Mouse (Mus musculus) testis, adult 2 months (tissue): ENCODE data around the gene 2310039H08Rik. TPM values are rescaled to one million over a fixed set of nuclear protein-coding genes. Genes with fewer than 3 reads are reported as not detected.

Source experiments
- H3K27ac ChIP-seq: fragments of 200-500 bp; 2 replicates; pipeline ENCODE4 v1.5.1; 2012; ENCODE audit warnings: low read depth, low read length; ENCODE audit not compliant: control insufficient read depth, insufficient read depth
- H3K27me3 ChIP-seq: fragments of 200-500 bp; 2 replicates; pipeline ENCODE4 v1.6.1; 2012; ENCODE audit warnings: mild to moderate bottlenecking, low read length, moderate library complexity; ENCODE audit not compliant: control insufficient read depth, insufficient read depth
- H3K36me3 ChIP-seq: fragments of 200-500 bp; 2 replicates; pipeline ENCODE4 v1.6.1; 2012; ENCODE audit warnings: mild to moderate bottlenecking, low read length; ENCODE audit not compliant: control insufficient read depth, insufficient read depth
- H3K4me1 ChIP-seq: fragments of 200-500 bp; 2 replicates; pipeline ENCODE4 v1.6.1; 2012; ENCODE audit warnings: low read length; ENCODE audit not compliant: control insufficient read depth, insufficient read depth
- H3K4me3 ChIP-seq: fragments of 200-500 bp; 2 replicates; pipeline ENCODE4 v1.5.1; 2012; ENCODE audit warnings: low read depth, mild to moderate bottlenecking, low read length, moderate library complexity, mixed read lengths; ENCODE audit not compliant: control insufficient read depth
- CTCF ChIP-seq: fragments of 200-500 bp; IDR thresholded peaks from 2 replicates; pipeline ENCODE4 v1.5.1; 2012; ENCODE audit warnings: low read depth, mild to moderate bottlenecking, inconsistent platforms, low read length, moderate library complexity; ENCODE audit not compliant: control insufficient read depth, insufficient read depth, insufficient replicate concordance
- POLR2A ChIP-seq: fragments of 200-500 bp; IDR thresholded peaks from 2 replicates; pipeline ENCODE4 v1.6.1; 2012; ENCODE audit warnings: low read depth, mild to moderate bottlenecking, inconsistent platforms, low read length, moderate library complexity; ENCODE audit not compliant: control insufficient read depth
- polyA plus RNA-seq: library from polyadenylated mRNA; depleted of rRNA; stranded (reverse); fragments of >200 nt; gene quantifications from 2 replicates; pipeline ENCODE4 v1.2.3, GENCODE M21; 2012

2310039H08Rik gene
- polyA plus RNA-seq, 1 experiment = 86.6 TPM

DNA sequence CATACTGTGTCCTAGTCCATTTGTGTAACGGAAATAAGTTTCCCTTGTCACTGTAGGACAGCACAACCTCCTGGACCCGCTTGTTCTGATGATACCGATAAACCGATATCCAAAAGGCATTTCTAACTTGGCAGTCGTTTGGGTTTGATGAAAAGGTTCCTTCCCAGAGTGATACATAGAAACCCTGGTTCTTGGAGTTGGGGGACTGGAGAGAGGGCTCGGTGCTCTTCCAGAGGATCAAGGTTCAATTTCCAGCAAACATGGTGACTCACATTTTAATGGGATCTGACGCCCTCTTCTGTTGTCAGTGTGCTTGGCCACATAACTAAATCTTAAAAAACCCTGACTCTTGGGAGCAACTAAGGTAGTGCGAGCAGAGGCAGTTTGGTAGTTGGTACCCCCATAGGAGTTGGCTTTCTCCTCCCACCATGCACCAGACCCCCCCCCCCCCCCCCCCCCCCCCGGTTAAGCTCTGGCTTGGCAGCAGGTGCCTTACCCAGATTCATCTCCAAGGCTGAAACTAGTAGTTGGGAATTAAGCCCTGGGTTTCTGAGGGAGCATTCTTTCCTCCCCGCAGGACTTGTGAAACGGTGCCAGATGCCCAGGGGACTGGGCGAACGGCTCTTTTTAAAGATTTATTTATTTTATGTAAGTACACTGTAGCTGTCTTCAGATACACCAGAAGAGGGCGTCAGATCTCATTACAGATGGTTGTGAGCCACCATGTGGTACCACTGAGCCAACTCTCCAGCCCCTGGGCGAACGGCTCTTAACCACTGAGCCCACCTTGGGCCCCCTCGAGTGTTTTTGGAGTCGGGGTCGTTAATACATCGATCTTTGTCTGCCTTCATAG lies 1.1 kb downstream of the 2310039H08Rik start:
- TF ChIP-seq POLR2A (no peak), CTCF (no peak)
- peak overlapping the region; percentile 87 for H3K27ac ChIP-seq
- H3K36me3 ChIP-seq = peaks cover 6% of the 10 kb centered on the region; the same call in 1 of the 2 replicates
- peaks cover 4% of the 10 kb centered on the region for H3K4me1 ChIP-seq
- peak overlapping the region; percentile 92 for H3K4me3 ChIP-seq
- H3K27me3 ChIP-seq = no peaks in the 10 kb centered on the region

DNA sequence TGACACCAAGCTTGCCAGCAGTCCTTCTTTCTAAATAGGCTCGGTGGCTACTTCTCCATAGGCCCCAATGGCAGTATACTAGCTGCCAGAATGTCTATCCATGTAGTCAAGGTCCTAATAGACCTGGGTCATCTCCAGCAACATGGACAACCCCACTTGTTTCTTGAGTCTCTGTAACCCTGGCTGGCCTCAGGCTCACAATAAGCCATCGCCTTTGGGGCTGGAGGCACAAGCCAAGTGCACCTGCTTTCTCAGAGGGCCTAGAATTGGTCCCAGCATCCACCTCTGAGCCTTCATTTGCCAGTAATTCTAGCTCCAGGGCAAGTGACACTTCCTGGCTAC lies 1.7 kb downstream of the 2310039H08Rik start:
- H3K27ac ChIP-seq = no peak overlapping the region
- H3K27me3 ChIP-seq = no peaks in the 10 kb centered on the region
- no peak for TF ChIP-seq POLR2A
- no peak for TF ChIP-seq CTCF
- no peak overlapping the region for H3K4me3 ChIP-seq
- peaks cover 6% of the 10 kb centered on the region; the same call in 1 of the 2 replicates for H3K36me3 ChIP-seq
- peaks cover 4% of the 10 kb centered on the region for H3K4me1 ChIP-seq

DNA sequence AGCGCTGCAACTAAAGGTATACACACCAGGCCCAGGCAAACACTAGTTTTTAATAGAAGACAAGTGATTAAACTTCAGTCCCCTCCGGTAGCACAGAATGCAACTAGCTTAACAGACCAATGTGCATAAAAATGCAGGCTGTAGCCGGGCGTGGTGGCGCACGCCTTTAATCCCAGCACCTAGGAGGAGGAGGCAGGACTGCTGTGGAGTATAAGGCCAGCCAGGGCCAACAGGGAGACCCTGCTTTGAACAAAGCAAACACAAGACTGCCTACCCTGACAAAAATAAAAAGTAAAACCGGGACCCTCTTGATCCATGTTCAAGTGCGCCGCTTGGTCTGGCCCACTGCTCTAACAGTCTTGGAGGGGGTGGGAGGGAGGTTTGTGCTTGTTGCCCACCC lies 2.6 kb downstream of the 2310039H08Rik start:
- Histone ChIP-seq H3K4me1 (peaks cover 4% of the 10 kb centered on the region), H3K27ac (no peak overlapping the region), H3K36me3 (peaks cover 6% of the 10 kb centered on the region; the same call in 1 of the 2 replicates), H3K27me3 (no peaks in the 10 kb centered on the region), H3K4me3 (no peak overlapping the region)
- TF ChIP-seq CTCF (no peak), POLR2A (no peak)

DNA sequence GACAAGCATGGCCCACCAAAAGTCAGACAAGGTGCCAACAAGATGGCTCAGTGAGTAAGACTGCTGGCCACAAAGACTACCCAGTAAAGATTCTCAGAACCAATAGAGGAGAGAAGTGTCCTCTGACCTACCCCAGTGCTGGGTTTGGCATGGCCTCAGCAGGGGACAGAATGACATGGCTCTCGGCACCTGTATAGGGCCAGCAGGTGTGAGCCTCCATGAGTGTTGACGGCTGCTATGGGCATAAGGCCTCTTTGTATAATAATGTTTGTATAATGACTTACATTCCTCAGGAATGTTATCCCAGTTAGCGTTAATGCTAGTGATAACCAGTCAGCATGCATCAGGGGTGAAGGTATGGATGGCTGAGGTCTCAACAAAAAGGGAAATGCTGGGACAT lies 3.7 kb downstream of the 2310039H08Rik start:
- H3K36me3 ChIP-seq = peaks cover 6% of the 10 kb centered on the region; the same call in 1 of the 2 replicates
- H3K27ac ChIP-seq = no peak overlapping the region

DNA sequence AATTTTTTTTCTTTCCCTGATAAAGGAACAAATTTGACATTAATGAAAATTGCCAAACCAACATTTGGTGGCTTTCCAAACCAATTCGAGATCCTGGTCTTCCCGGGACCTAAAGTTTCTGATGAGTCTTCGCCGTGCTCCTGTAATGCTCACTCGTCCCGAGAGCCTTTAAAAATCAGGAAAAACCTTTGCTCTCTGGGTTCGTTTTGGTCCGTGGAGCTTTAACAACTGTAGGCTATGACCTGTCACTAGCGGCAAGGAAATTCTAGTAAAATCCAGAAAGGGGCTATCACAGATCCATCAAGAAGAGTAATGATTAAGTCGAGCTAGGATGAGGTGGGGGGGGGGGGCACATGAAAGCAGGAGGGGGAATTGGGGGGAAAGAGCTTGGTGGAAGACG lies 9.4 kb downstream of the 2310039H08Rik start:
- H3K36me3 ChIP-seq = peaks cover 2% of the 10 kb centered on the region; the same call in 1 of the 2 replicates
- no peak for TF ChIP-seq CTCF
- TF ChIP-seq POLR2A = no peak
- no peaks in the 10 kb centered on the region for H3K27me3 ChIP-seq
- H3K27ac ChIP-seq = peak overlapping the region; percentile 75
- no peaks in the 10 kb centered on the region; the same call in 1 of the 2 replicates for H3K4me1 ChIP-seq
- peak overlapping the region; percentile 92 for H3K4me3 ChIP-seq

More for the DNA sequence above, 3.7 kb downstream of the 2310039H08Rik start:
- TF ChIP-seq POLR2A (no peak), CTCF (no peak)
- Histone ChIP-seq H3K4me1 (peaks cover 4% of the 10 kb centered on the region), H3K4me3 (no peak overlapping the region), H3K27me3 (no peaks in the 10 kb centered on the region)

DNA sequence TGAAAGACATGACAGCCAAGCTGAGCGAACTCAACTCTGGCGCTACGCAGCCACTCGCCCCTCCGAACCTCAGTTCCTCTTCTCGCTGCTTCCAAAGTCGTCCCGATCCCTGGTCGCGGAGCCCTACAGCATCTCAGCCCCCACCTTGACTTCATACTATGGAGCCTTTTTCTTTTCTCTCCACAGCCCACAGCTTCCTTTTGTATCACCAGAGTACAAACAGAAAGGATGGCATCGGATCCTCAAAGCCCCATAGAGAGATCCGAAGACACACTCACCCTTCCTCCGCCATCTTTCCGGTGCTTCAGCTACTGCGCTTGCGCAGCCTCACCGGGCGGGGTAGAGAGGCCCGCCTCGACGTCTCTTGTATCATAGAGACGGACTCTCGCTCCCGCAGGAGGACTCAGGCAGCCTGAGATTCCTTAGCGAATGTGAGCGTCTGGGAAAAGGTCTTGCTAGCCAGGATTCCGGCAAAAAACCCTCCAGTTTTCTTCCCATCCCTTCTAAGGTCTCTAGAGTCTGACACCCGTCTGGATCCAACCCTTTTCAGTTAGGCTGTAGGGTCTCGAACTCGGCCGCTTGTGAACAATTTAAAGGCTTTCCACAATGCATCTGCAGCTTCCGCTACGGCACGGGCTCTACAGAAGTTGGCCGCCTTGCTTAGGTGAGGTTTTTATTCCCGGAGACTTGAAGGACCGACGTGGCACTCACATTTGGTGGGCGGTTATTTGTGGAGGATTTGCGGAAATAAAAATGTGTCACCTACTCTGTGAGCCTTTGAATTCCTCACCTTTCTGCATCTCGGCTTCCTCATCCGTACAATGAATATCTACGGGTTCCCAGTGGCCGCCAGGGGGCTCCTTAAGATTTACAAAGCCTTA lies 10.1 kb downstream of the 2310039H08Rik start, which contains the start of gene Rpl7l1:
TSS of gene Rpl7l1 (minus strand) at position 332 of the 881 bp plus-strand sequence.
- Histone ChIP-seq H3K4me1 (no peaks in the 10 kb centered on the region; the same call in 1 of the 2 replicates), H3K27me3 (no peaks in the 10 kb centered on the region), H3K27ac (peak within 1 kb of the TSS; percentile 75), H3K4me3 (peak within 1 kb of the TSS; percentile 92), H3K36me3 (peaks cover 2% of the 10 kb centered on the region; the same call in 1 of the 2 replicates)
- TF ChIP-seq CTCF (no peak), POLR2A (peak; percentile 89)

DNA sequence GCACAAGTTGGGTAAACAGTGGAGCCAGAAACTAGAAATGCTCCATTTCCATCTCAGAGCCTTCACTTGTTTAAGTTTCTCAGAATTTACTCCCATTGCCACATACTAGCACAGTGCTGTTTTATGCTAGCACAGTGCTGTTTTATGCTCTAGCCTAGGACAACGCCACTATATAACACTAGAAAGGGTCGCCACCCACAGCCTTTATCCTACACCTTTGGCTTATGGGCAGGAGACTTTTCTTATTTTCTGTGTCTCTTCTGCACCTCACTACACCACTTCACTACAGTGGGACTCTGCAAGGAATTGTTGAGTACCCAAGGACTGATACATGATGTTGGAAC lies 10.8 kb downstream of the 2310039H08Rik start:
- Histone ChIP-seq H3K4me1 (no peaks in the 10 kb centered on the region; the same call in 1 of the 2 replicates), H3K36me3 (peaks cover 2% of the 10 kb centered on the region; the same call in 1 of the 2 replicates), H3K27me3 (no peaks in the 10 kb centered on the region), H3K27ac (no peak overlapping the region), H3K4me3 (no peak overlapping the region)
- no peak for TF ChIP-seq POLR2A
- TF ChIP-seq CTCF = no peak
